Mouse (Mus musculus): ENCODE measurements around the gene Wwox.
A peak's percentile ranks its signal among the peaks of the same experiment; 100 is the strongest.

Wwox gene

GRCm38 (mm10) chr8:115237596-115237995 lies 798.1 kb downstream of the Wwox start:
- no peak for DNase-seq (ENCODE audit: low read depth)

- no peak for DNase-seq (ENCODE audit: low read depth)
Measured at GRCm38 (mm10) chr8:115243465-115244027, 804.1 kb downstream of the Wwox start.

- DNase-seq (ENCODE audit: low read depth) = no peak
Measured at GRCm38 (mm10) chr8:115249688-115250366, 810.4 kb downstream of the Wwox start.

GRCm38 (mm10) chr8:115255550-115255949 lies 816.1 kb downstream of the Wwox start:
- DNase-seq (ENCODE audit: low read depth) = no peak

GRCm38 (mm10) chr8:115257417-115257816 lies 818.0 kb downstream of the Wwox start:
- DNase-seq (ENCODE audit: low read depth) = no peak

- no peak for DNase-seq (ENCODE audit: low read depth)
Measured at GRCm38 (mm10) chr8:115259806-115260205, 820.4 kb downstream of the Wwox start.

- DNase-seq (ENCODE audit: low read depth) = no peak
Measured at GRCm38 (mm10) chr8:115267196-115267595, 827.7 kb downstream of the Wwox start.

GRCm38 (mm10) chr8:115269601-115270000 lies 830.1 kb downstream of the Wwox start:
- no peak for DNase-seq (ENCODE audit: low read depth)

GRCm38 (mm10) chr8:115273976-115274375 lies 834.5 kb downstream of the Wwox start:
- no peak for DNase-seq (ENCODE audit: low read depth)

GRCm38 (mm10) chr8:115276281-115276680 lies 836.8 kb downstream of the Wwox start:
- DNase-seq (ENCODE audit: low read depth) = peak; percentile 26

GRCm38 (mm10) chr8:115278291-115278690 lies 838.8 kb downstream of the Wwox start:
- DNase-seq (ENCODE audit: low read depth) = no peak

GRCm38 (mm10) chr8:115290224-115290623 lies 850.8 kb downstream of the Wwox start:
- no peak for DNase-seq (ENCODE audit: low read depth)

GRCm38 (mm10) chr8:115296760-115297159 lies 857.3 kb downstream of the Wwox start:
- DNase-seq (ENCODE audit: low read depth) = no peak

- no peak for DNase-seq (ENCODE audit: low read depth)
Measured at GRCm38 (mm10) chr8:115302484-115302883, 863.0 kb downstream of the Wwox start.

- peak; percentile 1 for DNase-seq (ENCODE audit: low read depth)
Measured at GRCm38 (mm10) chr8:115307412-115307811, 868.0 kb downstream of the Wwox start.

- DNase-seq (ENCODE audit: low read depth) = no peak
Measured at GRCm38 (mm10) chr8:115311003-115311402, 871.5 kb downstream of the Wwox start.

GRCm38 (mm10) chr8:115312371-115312770 lies 872.9 kb downstream of the Wwox start:
- no peak for DNase-seq (ENCODE audit: low read depth)

- no peak for DNase-seq (ENCODE audit: low read depth)
Measured at GRCm38 (mm10) chr8:115322501-115322900, 883.0 kb downstream of the Wwox start.

GRCm38 (mm10) chr8:115330671-115331070 lies 891.2 kb downstream of the Wwox start:
- DNase-seq (ENCODE audit: low read depth) = no peak

- no peak for DNase-seq (ENCODE audit: low read depth)
Measured at GRCm38 (mm10) chr8:115333972-115334371, 894.5 kb downstream of the Wwox start.

- DNase-seq (ENCODE audit: low read depth) = no peak
Measured at GRCm38 (mm10) chr8:115336361-115336760, 896.9 kb downstream of the Wwox start.

GRCm38 (mm10) chr8:115348704-115349103 lies 909.2 kb downstream of the Wwox start:
- DNase-seq (ENCODE audit: low read depth) = no peak

- no peak for DNase-seq (ENCODE audit: low read depth)
Measured at GRCm38 (mm10) chr8:115350707-115351106, 911.3 kb downstream of the Wwox start.

Measured in 416B (cell line).